Mouse (Mus musculus) hindbrain, postnatal 0 days (tissue): ENCODE data around the gene Erh. TPM values are rescaled to one million over a fixed set of nuclear protein-coding genes. Genes with fewer than 3 reads are reported as not detected.

Experiments used
- ATAC-seq: fragments of 200-750 bp; cut with Nextera tagmentation; 2 replicates; pipeline ENCODE4 v1.8.0; 2017; ENCODE audit warnings: mild to moderate bottlenecking, moderate TSS enrichment, moderate library complexity
- DNase-seq: peaks from one replicate; pipeline ENCODE4 v3.0.0-alpha.2; 2015; ENCODE audit warnings: low spot score
- H3K27ac ChIP-seq: fragments of 300-500 bp; sonication (generic); 2 replicates; pipeline ENCODE4 v1.5.1; 2014; ENCODE audit warnings: mild to moderate bottlenecking
- H3K27me3 ChIP-seq: fragments of 300-500 bp; sonication (generic); 2 replicates; pipeline ENCODE4 v1.6.1; 2014; ENCODE audit warnings: low read length, mixed read lengths; ENCODE audit not compliant: insufficient read depth
- H3K36me3 ChIP-seq: fragments of 300-500 bp; sonication (generic); 2 replicates; pipeline ENCODE4 v1.6.1; 2014; ENCODE audit warnings: low read length, mixed read lengths; ENCODE audit not compliant: insufficient read depth
- H3K4me1 ChIP-seq: fragments of 300-500 bp; sonication (generic); 2 replicates; pipeline ENCODE4 v1.6.1; 2014; ENCODE audit warnings: antibody characterized with exemption, low read length, mixed read lengths; ENCODE audit not compliant: insufficient read depth
- H3K4me2 ChIP-seq: fragments of 300-500 bp; sonication (generic); 2 replicates; pipeline ENCODE4 v1.6.1; 2014; ENCODE audit warnings: low read depth, mild to moderate bottlenecking, low read length, moderate library complexity, mixed read lengths
- H3K4me3 ChIP-seq: fragments of 300-500 bp; sonication (generic); 2 replicates; pipeline ENCODE4 v1.5.1; 2014; ENCODE audit warnings: low read length
- H3K9ac ChIP-seq: fragments of 300-500 bp; sonication (generic); replicated peaks from 2 replicates; pipeline ENCODE4 v1.6.1; 2014; ENCODE audit warnings: mild to moderate bottlenecking, low read length, moderate library complexity, mixed read lengths
- H3K9me3 ChIP-seq: fragments of 300-500 bp; sonication (generic); 2 replicates; pipeline ENCODE4 v1.6.1; 2016; ENCODE audit warnings: low read length, mixed read lengths
- CTCF ChIP-seq: IDR thresholded peaks from 2 replicates; pipeline ENCODE4 v1.5.1; 2016; ENCODE audit warnings: antibody characterized with exemption, control low read depth, low read depth
- WGBS: fragments of 180-500 bp; shearing (Covaris S2); extraction: QIAGEN DNeasy Blood & Tissue Kit; methylation state at CpG from one replicate; pipeline ENCODE4 v1.1.7; 2014; 5-methylcytosine and 5-hydroxymethylcytosine counted together
- polyA plus RNA-seq: library from polyadenylated mRNA; unstranded; fragments of >200 nt; fragmentation: Nextera tagmentation; extraction: Ambion mirVana; gene quantifications from 2 replicates; pipeline ENCODE4 v1.2.1, GENCODE M21; 2015
- total RNA-seq: library from RNA; depleted of rRNA; stranded (reverse); fragments of >200 nt; gene quantifications from 2 replicates; pipeline ENCODE4 v1.2.3, GENCODE M21; 2014

Erh gene
- total and polyA plus RNA-seq, 2 experiments from 2014 or later: 62.1 to 295 TPM

DNA sequence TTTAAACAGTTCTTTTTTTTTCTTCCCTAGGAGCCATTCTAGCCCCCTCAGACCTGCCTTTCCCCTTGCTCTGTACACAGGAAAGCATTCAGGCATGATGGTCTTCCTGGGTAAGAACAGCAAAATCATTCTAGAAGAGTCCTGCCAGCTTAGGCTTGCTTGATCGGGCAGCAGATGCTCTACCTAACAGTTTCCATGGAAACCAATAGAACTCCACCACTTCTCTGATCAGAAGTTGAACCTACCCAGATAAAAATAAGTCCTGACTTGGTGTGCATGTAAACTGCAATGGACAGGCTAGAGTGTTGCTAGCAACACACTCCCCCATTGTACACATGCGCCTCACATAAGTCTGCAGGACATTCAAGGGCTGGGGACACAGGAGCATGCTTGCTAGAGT is 39.9 kb downstream of the Erh start:
- H3K4me1 ChIP-seq: peaks cover 8% of the 10 kb centered on the region; the same call in 1 of the 2 replicates
- no peak for TF ChIP-seq CTCF
- H3K9ac ChIP-seq: no peak overlapping the region
- no peaks in the 10 kb centered on the region for H3K9me3 ChIP-seq
- H3K27ac ChIP-seq: peak overlapping the region; percentile 23; the same call in 1 of the 2 replicates
- no peak overlapping the region for H3K4me2 ChIP-seq
- peak; percentile 45 for DNase-seq
- ATAC-seq: peak; percentile 25; the same call in 1 of the 2 replicates
- no peak overlapping the region for H3K4me3 ChIP-seq
- no peaks in the 10 kb centered on the region for H3K27me3 ChIP-seq
- H3K36me3 ChIP-seq: no peaks in the 10 kb centered on the region
- WGBS: 54% methylated on average over 2 of the region's 2 CpGs

DNA sequence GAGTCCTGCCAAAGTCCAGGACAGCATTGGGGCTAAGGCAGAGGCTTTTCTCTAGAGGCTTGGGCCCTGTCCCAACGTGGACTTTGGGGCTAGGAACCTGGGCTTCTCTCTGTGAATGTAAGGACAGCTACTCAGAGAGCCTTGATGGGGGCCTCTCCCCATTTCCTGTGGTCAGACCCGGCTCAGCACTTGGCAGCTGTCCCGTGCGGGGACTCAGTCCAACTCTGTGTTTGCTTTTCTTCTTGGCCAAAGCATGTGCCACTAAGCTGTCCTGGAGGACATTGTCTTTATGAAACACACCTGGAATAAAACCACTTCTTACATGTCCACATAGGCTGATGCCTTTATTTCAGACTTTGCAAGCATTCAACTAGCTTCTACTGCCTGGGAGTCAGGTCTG is 40.6 kb downstream of the Erh start:
- no peak for TF ChIP-seq CTCF
- DNase-seq (peak; percentile 35), ATAC-seq (no peak)
- no peak overlapping the region for H3K4me3 ChIP-seq
- no peak overlapping the region for H3K9ac ChIP-seq
- H3K4me1 ChIP-seq: peaks cover 8% of the 10 kb centered on the region
- H3K9me3 ChIP-seq: no peaks in the 10 kb centered on the region
- H3K4me2 ChIP-seq: no peak overlapping the region
- no peaks in the 10 kb centered on the region for H3K27me3 ChIP-seq
- peak overlapping the region; percentile 23; the same call in 1 of the 2 replicates for H3K27ac ChIP-seq
- H3K36me3 ChIP-seq: no peaks in the 10 kb centered on the region
- 42% methylated on average over 4 of the region's 4 CpGs for WGBS

DNA sequence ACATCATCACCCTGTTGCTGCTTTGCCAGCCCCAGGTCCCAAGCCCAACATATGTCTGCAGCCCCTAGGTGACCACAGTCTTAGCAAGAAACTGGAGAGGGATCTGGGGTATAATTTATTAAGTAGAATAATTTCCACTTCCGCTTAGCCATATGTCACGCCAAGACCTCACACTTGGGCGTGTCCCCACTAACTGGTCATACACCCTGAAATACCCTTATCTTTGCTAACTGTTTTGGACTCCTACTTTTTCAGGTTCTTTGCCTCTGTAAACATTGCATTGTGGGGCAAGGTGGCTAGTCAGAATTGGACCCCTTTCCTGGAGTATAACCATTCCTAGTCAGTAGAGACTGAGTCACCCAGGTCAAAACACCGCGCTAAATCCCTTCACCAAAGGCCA is 41.7 kb downstream of the Erh start:
- 96% methylated on average over 5 of the region's 5 CpGs for WGBS
- no peak for ATAC-seq
- TF ChIP-seq CTCF: no peak
- Histone ChIP-seq H3K9ac (no peak overlapping the region), H3K27me3 (no peaks in the 10 kb centered on the region), H3K4me3 (no peak overlapping the region), H3K36me3 (no peaks in the 10 kb centered on the region), H3K27ac (no peak overlapping the region), H3K4me2 (no peak overlapping the region), H3K4me1 (peaks cover 8% of the 10 kb centered on the region), H3K9me3 (no peaks in the 10 kb centered on the region)
- no peak for DNase-seq

DNA sequence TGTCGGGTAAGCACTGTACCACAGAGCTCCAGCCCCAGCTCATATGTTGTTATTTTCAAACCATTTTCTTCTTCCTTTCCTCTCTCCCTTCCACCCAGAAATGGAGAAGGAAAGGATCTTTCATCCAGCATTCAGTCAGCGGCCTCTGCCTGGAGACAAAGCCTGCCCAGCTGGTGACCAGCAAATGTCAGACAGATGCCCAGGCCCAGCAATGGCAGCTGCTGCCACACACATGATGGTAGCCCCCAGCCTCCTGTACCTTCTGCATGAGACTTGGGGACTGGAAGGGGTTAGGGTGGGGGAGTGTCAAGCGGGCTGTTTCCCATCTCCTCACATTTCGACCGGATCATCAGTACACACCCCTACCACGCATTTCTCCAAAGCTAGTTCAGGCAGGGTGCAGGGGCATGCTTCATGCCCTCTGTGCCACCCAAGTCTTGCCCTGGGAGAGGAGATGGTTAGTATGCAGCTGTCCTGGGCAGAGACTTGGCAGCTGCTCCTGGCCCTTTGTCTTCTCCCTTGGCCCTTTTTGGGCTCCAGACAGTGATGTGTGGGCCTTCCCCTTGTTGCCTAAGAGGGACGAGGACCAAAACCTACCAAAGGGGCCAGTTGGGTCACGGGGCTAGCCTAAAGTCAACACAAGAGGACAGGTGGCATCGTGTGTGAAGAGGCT is 42.4 kb downstream of the Erh start:
- Histone ChIP-seq H3K4me3 (no peak overlapping the region), H3K27ac (no peak overlapping the region), H3K4me2 (no peak overlapping the region), H3K9me3 (no peaks in the 10 kb centered on the region), H3K9ac (no peak overlapping the region), H3K4me1 (peaks cover 8% of the 10 kb centered on the region), H3K27me3 (no peaks in the 10 kb centered on the region), H3K36me3 (no peaks in the 10 kb centered on the region)
- TF ChIP-seq CTCF: no peak
- 65% methylated on average over 9 of the region's 9 CpGs for WGBS
- DNase-seq (peak; percentile 39), ATAC-seq (peak; percentile 30; the same call in 1 of the 2 replicates)

DNA sequence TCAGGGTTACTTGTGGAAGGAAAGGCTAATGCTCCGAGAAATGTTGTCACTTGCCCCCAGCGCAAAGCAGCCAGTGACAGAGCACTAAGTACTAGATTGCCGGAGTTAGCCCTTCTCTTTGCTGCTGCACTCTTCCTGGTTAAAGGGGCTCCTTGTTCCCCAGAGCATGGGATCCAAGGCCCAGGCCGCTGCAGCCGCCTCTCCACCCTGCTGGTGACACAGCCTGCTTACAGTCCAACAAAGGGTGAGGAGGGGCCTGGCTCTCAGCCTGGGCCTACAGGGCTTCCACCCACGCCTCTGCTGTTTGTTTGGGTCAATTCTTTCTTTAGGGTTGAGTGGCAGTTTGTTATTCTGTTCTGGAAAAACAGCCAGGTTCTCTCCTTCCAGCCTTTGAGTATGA is 45.4 kb downstream of the Erh start:
- DNase-seq (peak; percentile 69), ATAC-seq (peak; percentile 88)
- H3K9ac ChIP-seq: no peak overlapping the region
- H3K4me1 ChIP-seq: peaks cover 2% of the 10 kb centered on the region
- H3K27me3 ChIP-seq: no peaks in the 10 kb centered on the region
- H3K36me3 ChIP-seq: no peaks in the 10 kb centered on the region
- H3K4me2 ChIP-seq: no peak overlapping the region
- WGBS: 20% methylated on average over 6 of the region's 6 CpGs
- TF ChIP-seq CTCF: peak; percentile 44; the same call in 1 of the 2 replicates
- peak overlapping the region; percentile 52; the same call in 1 of the 2 replicates for H3K27ac ChIP-seq
- H3K4me3 ChIP-seq: no peak overlapping the region
- no peaks in the 10 kb centered on the region for H3K9me3 ChIP-seq

DNA sequence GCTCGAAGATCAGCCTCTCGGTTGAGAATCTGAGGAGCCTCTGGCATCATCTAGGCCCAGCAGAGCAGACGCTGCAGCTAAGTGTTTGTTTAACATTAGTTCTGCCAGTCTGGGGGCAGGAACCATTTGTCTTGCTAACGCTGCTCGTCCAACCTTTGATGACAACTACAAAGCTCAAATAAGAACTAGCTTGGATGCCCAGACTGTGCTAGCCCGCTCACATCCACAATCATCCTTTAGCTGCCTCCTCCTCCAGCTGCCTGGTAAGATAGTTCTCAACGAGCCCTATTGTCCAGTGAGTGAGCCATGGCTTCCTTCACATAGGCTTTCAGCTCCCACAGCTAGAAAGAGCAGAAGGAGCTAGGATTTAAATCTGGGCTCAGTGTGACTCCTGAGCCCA is 45.9 kb downstream of the Erh start:
- no peak for TF ChIP-seq CTCF
- H3K9me3 ChIP-seq: no peaks in the 10 kb centered on the region
- H3K4me2 ChIP-seq: no peak overlapping the region
- no peak overlapping the region for H3K9ac ChIP-seq
- H3K27me3 ChIP-seq: no peaks in the 10 kb centered on the region
- DNase-seq: no peak
- ATAC-seq: no peak; the same call in 1 of the 2 replicates
- H3K27ac ChIP-seq: peak overlapping the region; percentile 52; the same call in 1 of the 2 replicates
- H3K36me3 ChIP-seq: no peaks in the 10 kb centered on the region
- no peaks in the 10 kb centered on the region; the same call in 1 of the 2 replicates for H3K4me1 ChIP-seq
- 20% methylated on average over 7 of the region's 7 CpGs for WGBS
- no peak overlapping the region for H3K4me3 ChIP-seq

DNA sequence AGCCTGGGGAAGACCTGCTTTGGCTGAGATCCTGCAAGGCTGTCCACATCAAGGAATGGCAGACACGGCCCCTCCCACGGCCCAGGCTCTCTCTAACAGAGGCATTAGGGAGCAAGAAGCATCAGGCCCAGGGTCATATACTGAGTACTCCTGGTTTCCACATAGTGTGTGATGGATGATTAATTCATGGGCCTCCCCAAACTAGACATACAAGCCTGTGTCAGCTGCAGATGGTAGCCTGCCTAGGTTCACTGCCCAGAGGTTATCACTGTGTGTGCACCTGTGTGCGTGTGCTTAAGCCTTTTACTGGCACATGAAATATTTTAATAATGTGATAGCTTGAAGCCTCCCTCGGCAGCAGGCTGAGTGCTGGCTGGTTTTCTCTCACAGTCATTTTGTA is 48.2 kb downstream of the Erh start:
- WGBS: 80% methylated on average over 4 of the region's 4 CpGs
- H3K4me2 ChIP-seq: no peak overlapping the region
- no peaks in the 10 kb centered on the region; the same call in 1 of the 2 replicates for H3K4me1 ChIP-seq
- no peak for TF ChIP-seq CTCF
- no peaks in the 10 kb centered on the region for H3K9me3 ChIP-seq
- no peak overlapping the region for H3K9ac ChIP-seq
- no peak for ATAC-seq
- H3K36me3 ChIP-seq: no peaks in the 10 kb centered on the region
- H3K27me3 ChIP-seq: no peaks in the 10 kb centered on the region
- no peak overlapping the region for H3K4me3 ChIP-seq
- no peak for DNase-seq
- no peak overlapping the region for H3K27ac ChIP-seq
